Mouse (Mus musculus): ENCODE results near the gene Sos2.
"Not testable (repeated sequence)": the region's sequence is repeated elsewhere in the genome, so short reads cannot be mapped to it uniquely, and the experiment has no call there.

The Sos2 gene

GRCm38 (mm10) chr12:69674576-69675537 lies 6.8 kb downstream of the Sos2 start:
- in situ Hi-C loops (cut with MseI, MboI) = no loop called here

GRCm38 (mm10) chr12:69674176-69674575 lies 7.5 kb downstream of the Sos2 start:
- in situ Hi-C loops (cut with MseI, MboI) = no loop called here

GRCm38 (mm10) chr12:69666721-69667120 lies 14.9 kb downstream of the Sos2 start:
- in situ Hi-C loops (cut with MseI, MboI) = no loop called here

GRCm38 (mm10) chr12:69661658-69662057 lies 20.0 kb downstream of the Sos2 start:
- in situ Hi-C loops (cut with MseI, MboI) = no loop called here

- in situ Hi-C loops (cut with MseI, MboI) = not testable (repeated sequence)
These were observed 27.7 kb downstream of the Sos2 start for GRCm38 (mm10) chr12:69653973-69654372.

- in situ Hi-C loops (cut with MseI, MboI) = no loop called here
These were observed 32.1 kb downstream of the Sos2 start for GRCm38 (mm10) chr12:69649511-69649910.

GRCm38 (mm10) chr12:69645821-69646616 lies 35.6 kb downstream of the Sos2 start:
- in situ Hi-C loops (cut with MseI, MboI) = no loop called here

- in situ Hi-C loops (cut with MseI, MboI) = no loop called here
These were observed 36.8 kb downstream of the Sos2 start for GRCm38 (mm10) chr12:69644877-69645276.

GRCm38 (mm10) chr12:69642877-69643276 lies 38.8 kb downstream of the Sos2 start:
- in situ Hi-C loops (cut with MseI, MboI) = no loop called here

- in situ Hi-C loops (cut with MseI, MboI) = no loop called here
These were observed 46.9 kb downstream of the Sos2 start for GRCm38 (mm10) chr12:69634761-69635160.

- in situ Hi-C loops (cut with MseI, MboI) = not testable (repeated sequence)
These were observed 63.1 kb downstream of the Sos2 start for GRCm38 (mm10) chr12:69618590-69618989.

- in situ Hi-C loops (cut with MseI, MboI) = no loop called here
These were observed 77.3 kb downstream of the Sos2 start for GRCm38 (mm10) chr12:69604367-69604766.

- in situ Hi-C loops (cut with MseI, MboI) = no loop called here
These were observed 84.2 kb downstream of the Sos2 start for GRCm38 (mm10) chr12:69597446-69597845.

- in situ Hi-C loops (cut with MseI, MboI) = no loop called here
These were observed 88.5 kb downstream of the Sos2 start for GRCm38 (mm10) chr12:69593130-69593529.

- in situ Hi-C loops (cut with MseI, MboI) = no loop called here
These were observed 98.4 kb downstream of the Sos2 start for GRCm38 (mm10) chr12:69583270-69583629.

GRCm38 (mm10) chr12:69582613-69583269 lies 98.9 kb downstream of the Sos2 start, which contains the start of gene Vcpkmt:
Gene Vcpkmt (minus strand): TSS chr12:69583028.
- in situ Hi-C loops (cut with MseI, MboI) = no loop called here

- in situ Hi-C loops (cut with MseI, MboI) = no loop called here
These were observed 99.4 kb downstream of the Sos2 start for GRCm38 (mm10) chr12:69582216-69582612.

GRCm38 (mm10) chr12:69579623-69580022 lies 102.0 kb downstream of the Sos2 start:
- in situ Hi-C loops (cut with MseI, MboI) = no loop called here

- in situ Hi-C loops (cut with MseI, MboI) = no loop called here
These were observed 105.5 kb downstream of the Sos2 start for GRCm38 (mm10) chr12:69576120-69576627.

GRCm38 (mm10) chr12:69573916-69574881 lies 107.5 kb downstream of the Sos2 start:
- in situ Hi-C loops (cut with MseI, MboI) = loop anchor here in 1 of 2 experiments (5.0 kb wide), 1 partner anchor 192 kb away; no protein-coding TSS in a partner anchor
